Mouse (Mus musculus): ENCODE results near the gene Gnl3l. TPM values are rescaled to one million over a fixed set of nuclear protein-coding genes. Genes with fewer than 3 reads are reported as not detected.

Gnl3l gene
- 1.4 and 2.3 TPM in 2 replicates for polyA plus RNA-seq (2012; rRNA removed)

DNA sequence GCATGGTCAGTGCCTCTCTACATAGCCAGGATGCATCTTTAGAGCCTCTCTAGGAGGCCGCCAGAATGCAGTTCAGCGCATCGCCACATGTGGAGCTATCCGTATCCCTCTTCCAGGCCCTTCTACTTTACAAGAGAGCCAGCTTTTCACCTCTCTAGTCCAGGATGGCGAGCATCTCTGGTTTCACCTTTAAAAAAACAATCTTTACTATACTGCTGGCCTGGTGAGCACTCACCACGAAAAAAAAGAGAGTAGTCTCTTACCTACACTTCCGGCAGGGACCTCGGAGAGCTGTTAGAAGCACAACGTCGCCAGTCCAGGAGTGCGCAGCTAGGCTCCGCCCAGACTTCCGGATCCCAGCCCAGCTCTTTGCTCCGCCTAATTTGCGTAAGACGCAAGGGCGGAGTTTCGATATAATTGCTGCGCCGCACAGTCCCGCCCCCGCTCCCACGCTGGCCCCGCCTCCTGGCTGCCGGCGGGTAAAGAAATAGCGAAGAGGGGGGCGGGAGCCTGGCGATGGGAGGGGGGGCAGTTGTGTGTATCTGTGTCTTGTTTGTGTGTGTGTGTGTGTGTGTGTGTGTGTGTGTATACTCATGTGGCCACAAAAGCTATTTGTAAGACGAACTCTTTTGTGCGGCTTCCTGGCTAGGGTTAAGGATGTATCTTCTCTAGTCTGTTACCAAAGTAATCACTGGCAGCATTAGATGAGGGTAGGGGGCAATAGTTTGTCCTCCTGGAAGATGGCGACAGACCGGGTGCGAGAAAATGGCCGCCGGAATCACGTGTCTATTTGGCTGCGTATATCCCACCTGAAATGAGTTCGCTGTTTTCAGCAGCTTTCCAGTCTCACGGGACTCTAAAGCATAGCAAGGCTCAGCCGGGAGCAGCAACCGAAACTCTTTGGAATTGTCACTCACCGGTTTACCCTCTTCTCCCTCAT lies at the start of gene Gnl3l:
Gnl3l (minus strand) TSS at position 385 of the 940 bp plus-strand sequence.

DNA sequence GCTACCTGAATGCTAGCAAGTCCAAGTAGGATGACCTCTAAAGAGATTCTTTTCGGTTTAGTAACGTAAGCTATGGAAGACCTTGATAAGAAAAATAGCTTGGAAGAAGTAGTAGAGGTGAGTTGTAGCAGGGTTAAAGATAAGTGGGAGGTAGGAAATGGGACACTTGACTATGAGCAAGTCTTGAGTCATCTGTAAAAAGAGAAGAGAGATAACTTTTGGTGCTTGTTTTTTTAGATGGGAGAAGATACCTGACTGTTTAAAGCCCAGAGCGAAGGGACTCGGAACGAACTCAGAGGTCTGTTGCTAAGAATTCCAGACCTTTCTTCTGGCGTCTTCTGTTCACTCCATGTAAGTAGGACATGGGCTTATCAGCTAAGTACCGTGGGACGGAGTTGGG lies 28.7 kb upstream of the Gnl3l start, which contains the start of gene Fgd1:
Fgd1 (plus strand) TSS at position 301 of the 400 bp plus-strand sequence.

Other genes starting within 250 kb of the Gnl3l start
- 7.4 and 9.0 TPM in 2 replicates for gene Maged2, start 203.0 kb downstream of the Gnl3l start, polyA plus RNA-seq (2012; rRNA removed)
- 2.0 and 2.6 TPM in 2 replicates for gene Fgd1, start 28.8 kb upstream of the Gnl3l start, polyA plus RNA-seq (2012; rRNA removed)
- gene Tsr2, start 79.2 kb upstream of the Gnl3l start, polyA plus RNA-seq (2012; rRNA removed) = 0.45 and 0.64 TPM in 2 replicates
- 0.03 TPM in 1 of 2 replicates, not detected in the other for gene Wnk3, start 180.8 kb upstream of the Gnl3l start, polyA plus RNA-seq (2012; rRNA removed)

Measured in stomach, adult 2 months (tissue).